Mouse (Mus musculus): ENCODE results near the gene Gm3012.
"Not testable (repeated sequence)": the region's sequence is repeated elsewhere in the genome, so short reads cannot be mapped to it uniquely, and the experiment has no call there.

DNA sequence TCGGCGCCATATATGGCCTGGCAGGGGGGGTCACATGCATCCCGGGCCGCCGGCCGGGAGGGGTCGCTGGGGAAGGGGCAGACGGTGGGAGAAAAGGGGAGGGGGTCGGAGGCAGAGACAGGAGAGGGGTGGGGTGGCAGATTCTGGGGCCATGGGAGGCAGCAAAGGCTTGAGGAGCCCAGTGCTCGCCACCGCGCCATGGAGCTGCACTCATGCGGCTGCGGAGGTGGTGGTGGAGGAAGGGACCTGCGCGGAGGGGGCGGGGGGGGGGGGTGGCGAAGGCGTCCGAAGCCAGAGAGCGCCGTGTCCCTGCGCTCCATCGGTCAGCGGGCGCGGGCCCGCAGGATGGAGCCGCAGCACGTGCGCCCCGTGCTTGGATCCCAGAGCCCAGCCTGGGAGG is 17.4 kb downstream of the Gm3012 start, which contains the start of gene Gm3020:
- TF ChIP-seq CTCF, EP300 (IDR thresholded peaks at IDR 0.05): not testable (repeated sequence)

All from lung, postnatal 0 days (tissue).